ENCODE assay signal across 22 mouse cellular contexts in the genomic region with DNA sequence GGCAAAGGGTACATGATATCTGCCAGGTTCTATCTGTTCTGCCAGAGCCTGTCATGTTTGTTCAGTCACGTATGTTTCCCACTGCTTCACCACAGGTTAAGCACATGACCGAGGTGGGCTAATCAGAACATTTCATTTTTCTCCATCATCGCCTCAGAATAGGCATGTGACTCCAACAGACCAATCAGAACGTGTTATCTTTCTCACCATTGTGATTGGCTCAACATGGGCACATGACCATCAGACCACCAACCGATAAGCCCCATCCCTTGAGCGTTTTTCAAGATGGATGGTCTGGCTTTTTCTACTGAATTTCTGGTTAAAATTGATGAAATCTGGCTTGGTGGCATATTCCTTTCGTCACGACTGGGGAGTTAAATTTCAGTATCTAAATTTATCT. TPM values are rescaled to one million over a fixed set of nuclear protein-coding genes. Genes with fewer than 3 reads are reported as not detected.
"Had no signal": no experiment of that assay in that cellular context is flagged by ENCODE, and none has a peak within 500 bp of the region (broad histone marks: within the 10 kb centered on the region; RNA-seq: fewer than 3 reads in every experiment).

No protein-coding gene starts in this region.

- H3K27ac ChIP-seq: liver, embryonic 13.5 days; liver, embryonic 15.5 days; lung, embryonic 15.5 days; macrophage; midbrain, embryonic 13.5 days; midbrain, embryonic 15.5 days; neural tube, embryonic 12.5 days; stomach, embryonic 15.5 days; stomach, postnatal 0 days had no signal

- H3K4me1 ChIP-seq: liver, embryonic 13.5 days; liver, embryonic 15.5 days; lung, embryonic 15.5 days; midbrain, embryonic 13.5 days; midbrain, embryonic 15.5 days; neural tube, embryonic 12.5 days; stomach, embryonic 15.5 days had no signal

- H3K4me2 ChIP-seq: liver, embryonic 13.5 days; liver, embryonic 15.5 days; lung, embryonic 15.5 days; midbrain, embryonic 11.5 days; midbrain, embryonic 13.5 days; midbrain, embryonic 15.5 days; neural tube, embryonic 12.5 days; stomach, embryonic 15.5 days had no signal

- DNase-seq: liver, embryonic 13.5 days; liver, postnatal 0 days; lung, adult 2 months; lung, postnatal 14 days; lung, postnatal 36 days; right cerebral cortex, adult 18-20 months; right cerebral cortex, postnatal 25 days; right cerebral cortex, postnatal 4 days; spleen, adult 18-20 months; thymus, postnatal 14 days had no signal

- H3K9me3 ChIP-seq: liver, embryonic 13.5 days; liver, embryonic 15.5 days; lung, embryonic 15.5 days; megakaryocyte, embryonic 14.5 days; midbrain, embryonic 13.5 days; midbrain, embryonic 15.5 days; neural tube, embryonic 12.5 days; stomach, embryonic 15.5 days had no signal

- H3K36me3 ChIP-seq: liver, embryonic 13.5 days; liver, embryonic 15.5 days; lung, embryonic 15.5 days; midbrain, embryonic 13.5 days; midbrain, embryonic 15.5 days; neural tube, embryonic 12.5 days; stomach, embryonic 15.5 days had no signal

- H3K9ac ChIP-seq: liver, embryonic 13.5 days; liver, embryonic 15.5 days; liver, postnatal 0 days; lung, embryonic 15.5 days; midbrain, embryonic 13.5 days; midbrain, embryonic 15.5 days; neural tube, embryonic 12.5 days; stomach, embryonic 15.5 days had no signal

- H3K4me3 ChIP-seq: liver, embryonic 13.5 days; liver, embryonic 15.5 days; lung, embryonic 15.5 days; megakaryocyte, embryonic 14.5 days; midbrain, embryonic 13.5 days; midbrain, embryonic 15.5 days; neural tube, embryonic 12.5 days; stomach, embryonic 15.5 days had no signal

- ATAC-seq: lung, postnatal 0 days; midbrain, embryonic 13.5 days; midbrain, embryonic 15.5 days had no signal

- H3K27me3 ChIP-seq: liver, embryonic 13.5 days; liver, embryonic 15.5 days; lung, embryonic 15.5 days; midbrain, embryonic 13.5 days; midbrain, embryonic 15.5 days; neural tube, embryonic 12.5 days; stomach, embryonic 15.5 days had no signal

RNA-seq across cellular contexts. Expression of gene Tnfrsf8, which starts 15.6 kb away (rescaled TPM):
- polyA plus RNA-seq: liver, embryonic 13.5 days; neural tube, embryonic 14.5 days had no signal
